Mouse (Mus musculus) cerebellum, postnatal 14 days (tissue): ENCODE data around the gene Mex3a.
A peak's percentile ranks its signal among the peaks of the same experiment; 100 is the strongest.

Source experiments
- DNase-seq, 2 experiments: peaks; one replicate each; pipeline ENCODE4 v3.0.0; 2021; ENCODE audit warnings: mixed read lengths in 2 of 2

Gene Mex3a

GRCm38 (mm10) chr3:88529204-88530000 lies 2.8 kb upstream of the Mex3a start:
- DNase-seq, result no peak

- DNase-seq, result no peak
These were observed 1.9 kb upstream of the Mex3a start for GRCm38 (mm10) chr3:88530082-88530864.

GRCm38 (mm10) chr3:88531348-88532298 lies 572 bp upstream of the Mex3a start:
- peak; percentile 92 to 95 for DNase-seq

- peak; percentile 44 to 57 for DNase-seq
These were observed 705 bp downstream of the Mex3a start for GRCm38 (mm10) chr3:88532689-88533511.

GRCm38 (mm10) chr3:88533706-88534105 lies 1.5 kb downstream of the Mex3a start:
- DNase-seq, result peak in 1 of 2 experiments; percentile 13

- DNase-seq, result no peak
These were observed 2.8 kb downstream of the Mex3a start for GRCm38 (mm10) chr3:88535005-88535404.

GRCm38 (mm10) chr3:88535527-88535926 lies 3.3 kb downstream of the Mex3a start:
- DNase-seq, result no peak

GRCm38 (mm10) chr3:88536103-88536930 lies 4.1 kb downstream of the Mex3a start:
- DNase-seq, result peak; percentile 82

GRCm38 (mm10) chr3:88537146-88537545 lies 5.0 kb downstream of the Mex3a start:
- DNase-seq, result no peak

GRCm38 (mm10) chr3:88538271-88539145 lies 6.3 kb downstream of the Mex3a start:
- peak in 1 of 2 experiments; percentile 23 for DNase-seq

- peak in 1 of 2 experiments; percentile 55 for DNase-seq
These were observed 7.2 kb downstream of the Mex3a start for GRCm38 (mm10) chr3:88539397-88539796.

- peak in 1 of 2 experiments; percentile 55 for DNase-seq
These were observed 7.9 kb downstream of the Mex3a start for GRCm38 (mm10) chr3:88540085-88540484.

GRCm38 (mm10) chr3:88541622-88542401 lies 9.6 kb downstream of the Mex3a start:
- peak; percentile 90 to 93 for DNase-seq

- DNase-seq, result peak; percentile 53 to 58
These were observed 10.3 kb downstream of the Mex3a start for GRCm38 (mm10) chr3:88542486-88542885.

GRCm38 (mm10) chr3:88543174-88543573 lies 11.0 kb downstream of the Mex3a start:
- DNase-seq, result peak in 1 of 2 experiments; percentile 34

GRCm38 (mm10) chr3:88543651-88544410 lies 11.6 kb downstream of the Mex3a start:
- peak in 1 of 2 experiments; percentile 52 for DNase-seq

- DNase-seq, result peak; percentile 75 to 79
These were observed 12.3 kb downstream of the Mex3a start for GRCm38 (mm10) chr3:88544514-88544913.
